Mouse (Mus musculus) neural tube, embryonic 13.5 days (tissue): ENCODE results near the gene Diexf. TPM values are rescaled to one million over a fixed set of nuclear protein-coding genes. Genes with fewer than 3 reads are reported as not detected.

Source experiments
- ATAC-seq: fragments of 200-750 bp; cut with Nextera tagmentation; 2 replicates; pipeline ENCODE4 v1.8.0; 2017; ENCODE audit warnings: low read depth, mild to moderate bottlenecking, moderate TSS enrichment, moderate library complexity
- H3K27ac ChIP-seq: fragments of 300-500 bp; sonication (generic); replicated peaks from 2 replicates; pipeline ENCODE4 v1.5.1; 2015; ENCODE audit warnings: moderate library complexity, mild to moderate bottlenecking, inconsistent platforms
- H3K27me3 ChIP-seq: fragments of 300-500 bp; sonication (generic); 2 replicates; pipeline ENCODE4 v1.6.1; 2015; ENCODE audit warnings: mild to moderate bottlenecking, inconsistent platforms
- H3K36me3 ChIP-seq: fragments of 300-500 bp; sonication (generic); 2 replicates; pipeline ENCODE4 v1.6.1; 2015; ENCODE audit warnings: mild to moderate bottlenecking, inconsistent platforms
- H3K4me1 ChIP-seq: fragments of 300-500 bp; sonication (generic); replicated peaks from 2 replicates; pipeline ENCODE4 v1.6.1; 2015; ENCODE audit warnings: inconsistent platforms
- H3K4me2 ChIP-seq: fragments of 300-500 bp; sonication (generic); 2 replicates; pipeline ENCODE4 v1.6.1; 2015; ENCODE audit warnings: inconsistent platforms, mild to moderate bottlenecking, moderate library complexity
- H3K4me3 ChIP-seq: fragments of 300-500 bp; sonication (generic); 2 replicates; pipeline ENCODE4 v1.5.1; 2015; ENCODE audit warnings: mild to moderate bottlenecking, inconsistent platforms
- H3K9ac ChIP-seq: fragments of 300-500 bp; sonication (generic); 2 replicates; pipeline ENCODE4 v1.6.1; 2015; ENCODE audit warnings: moderate library complexity, mild to moderate bottlenecking, inconsistent platforms
- H3K9me3 ChIP-seq: fragments of 300-500 bp; sonication (generic); 2 replicates; pipeline ENCODE4 v1.6.1; 2016; ENCODE audit warnings: inconsistent platforms
- WGBS: fragments of 180-500 bp; shearing (Covaris S2); methylation state at CpG from one replicate; pipeline ENCODE4 v1.1.7; 2015; 5-methylcytosine and 5-hydroxymethylcytosine counted together
- polyA plus RNA-seq: library from polyadenylated mRNA; unstranded; fragments of >200 nt; fragmentation: Nextera tagmentation; extraction: Ambion mirVana; gene quantifications from 2 replicates; pipeline ENCODE4 v1.2.1, GENCODE M21; 2015

The Diexf gene
- 6.4 and 8.9 TPM in 2 replicates for polyA plus RNA-seq

GRCm38 (mm10) chr1:193129786-193130455, at the start of gene Diexf:
Diexf (minus strand) TSS chr1:193130272.
- Histone ChIP-seq H3K27me3 (no peaks in the 10 kb centered on the region; the same call in 1 of the 2 replicates), H3K9me3 (no peaks in the 10 kb centered on the region), H3K9ac (peak within 1 kb of the TSS; percentile 86), H3K4me2 (peak within 1 kb of the TSS; percentile 66), H3K27ac (peak within 1 kb of the TSS; percentile 76), H3K36me3 (peaks cover 23% of the 10 kb centered on the region), H3K4me1 (peaks cover 19% of the 10 kb centered on the region), H3K4me3 (peak within 1 kb of the TSS; percentile 96)
- ATAC-seq: peak; percentile 96
- under 1% methylated on average over 61 of the region's 61 CpGs for WGBS

GRCm38 (mm10) chr1:193174143-193174733, 44.2 kb upstream of the Diexf start:
- H3K4me2 ChIP-seq: peak overlapping the region; percentile 83
- no peaks in the 10 kb centered on the region for H3K27me3 ChIP-seq
- no peaks in the 10 kb centered on the region for H3K9me3 ChIP-seq
- no peak for ATAC-seq
- peaks cover 41% of the 10 kb centered on the region for H3K4me1 ChIP-seq
- H3K9ac ChIP-seq: peak overlapping the region; percentile 79; the same call in 1 of the 2 replicates
- 90% methylated on average over 13 of the region's 13 CpGs for WGBS
- peak overlapping the region; percentile 90 for H3K27ac ChIP-seq
- peak overlapping the region; percentile 72 for H3K4me3 ChIP-seq
- H3K36me3 ChIP-seq: no peaks in the 10 kb centered on the region

- Histone ChIP-seq H3K36me3 (no peaks in the 10 kb centered on the region), H3K4me1 (peaks cover 41% of the 10 kb centered on the region), H3K27me3 (no peaks in the 10 kb centered on the region), H3K27ac (peak overlapping the region; percentile 90), H3K9me3 (no peaks in the 10 kb centered on the region), H3K9ac (peak overlapping the region; percentile 79), H3K4me2 (peak overlapping the region; percentile 83), H3K4me3 (peak overlapping the region; percentile 72)
- ATAC-seq: peak; percentile 72
- WGBS: 21% methylated on average over 9 of the region's 9 CpGs
These were observed 43.7 kb upstream of the Diexf start for GRCm38 (mm10) chr1:193173810-193174129.

GRCm38 (mm10) chr1:193172991-193173809, 43.1 kb upstream of the Diexf start:
- Histone ChIP-seq H3K4me3 (peak overlapping the region; percentile 72), H3K9me3 (no peaks in the 10 kb centered on the region), H3K4me1 (peaks cover 41% of the 10 kb centered on the region), H3K9ac (peak overlapping the region; percentile 89), H3K36me3 (no peaks in the 10 kb centered on the region), H3K27ac (peak overlapping the region; percentile 90), H3K4me2 (peak overlapping the region; percentile 83), H3K27me3 (no peaks in the 10 kb centered on the region)
- peak; percentile 99 for ATAC-seq
- 2% methylated on average over 48 of the region's 48 CpGs for WGBS

- H3K27me3 ChIP-seq: no peaks in the 10 kb centered on the region
- H3K9me3 ChIP-seq: no peaks in the 10 kb centered on the region
- H3K4me2 ChIP-seq: no peak overlapping the region
- no peak overlapping the region for H3K4me3 ChIP-seq
- H3K36me3 ChIP-seq: no peaks in the 10 kb centered on the region
- H3K4me1 ChIP-seq: peaks cover 30% of the 10 kb centered on the region
- ATAC-seq: no peak
- no peak overlapping the region for H3K27ac ChIP-seq
- WGBS: 78% methylated on average over 2 of the region's 2 CpGs
- no peak overlapping the region for H3K9ac ChIP-seq
These were observed 39.8 kb upstream of the Diexf start for GRCm38 (mm10) chr1:193169856-193170255.

- ATAC-seq: no peak
- peaks cover 24% of the 10 kb centered on the region for H3K4me1 ChIP-seq
- no peak overlapping the region for H3K9ac ChIP-seq
- no peak overlapping the region for H3K4me3 ChIP-seq
- no peak overlapping the region for H3K27ac ChIP-seq
- no peaks in the 10 kb centered on the region for H3K36me3 ChIP-seq
- H3K27me3 ChIP-seq: no peaks in the 10 kb centered on the region
- no peak overlapping the region for H3K4me2 ChIP-seq
- 89% methylated on average over 7 of the region's 7 CpGs for WGBS
- H3K9me3 ChIP-seq: no peaks in the 10 kb centered on the region
These were observed 39.2 kb upstream of the Diexf start for GRCm38 (mm10) chr1:193169228-193169627.

- Histone ChIP-seq H3K4me3 (no peak within 1 kb of the TSS), H3K9me3 (no peaks in the 10 kb centered on the region), H3K27ac (no peak within 1 kb of the TSS), H3K9ac (no peak within 1 kb of the TSS), H3K36me3 (no peaks in the 10 kb centered on the region), H3K4me1 (peaks cover 18% of the 10 kb centered on the region), H3K4me2 (no peak within 1 kb of the TSS), H3K27me3 (no peaks in the 10 kb centered on the region)
- ATAC-seq: no peak
- 90% methylated on average over 3 of the region's 3 CpGs for WGBS
These were observed 37.7 kb upstream of the Diexf start, which contains the start of gene A130010J15Rik for GRCm38 (mm10) chr1:193167746-193168145. A130010J15Rik (plus strand) TSS chr1:193168046.

- H3K27ac ChIP-seq: no peak overlapping the region
- peaks cover 3% of the 10 kb centered on the region for H3K27me3 ChIP-seq
- no peak for ATAC-seq
- peak overlapping the region; percentile 14; the same call in 1 of the 2 replicates for H3K4me3 ChIP-seq
- WGBS: 17% methylated on average over 18 of the region's 18 CpGs
- H3K4me2 ChIP-seq: peak overlapping the region; percentile 45
- no peaks in the 10 kb centered on the region for H3K9me3 ChIP-seq
- H3K4me1 ChIP-seq: peaks cover 9% of the 10 kb centered on the region; the same call in 1 of the 2 replicates
- no peaks in the 10 kb centered on the region for H3K36me3 ChIP-seq
- no peak overlapping the region for H3K9ac ChIP-seq
These were observed 30.4 kb upstream of the Diexf start for GRCm38 (mm10) chr1:193160317-193161032.

GRCm38 (mm10) chr1:193159613-193160012, 29.5 kb upstream of the Diexf start:
- no peak overlapping the region for H3K4me3 ChIP-seq
- WGBS: 44% methylated on average over 1 of the region's 1 CpGs
- H3K27me3 ChIP-seq: peaks cover 12% of the 10 kb centered on the region
- no peaks in the 10 kb centered on the region for H3K36me3 ChIP-seq
- no peak overlapping the region for H3K9ac ChIP-seq
- no peak overlapping the region for H3K27ac ChIP-seq
- no peak overlapping the region for H3K4me2 ChIP-seq
- ATAC-seq: no peak
- peaks cover 9% of the 10 kb centered on the region; the same call in 1 of the 2 replicates for H3K4me1 ChIP-seq
- H3K9me3 ChIP-seq: no peaks in the 10 kb centered on the region

- peaks cover 17% of the 10 kb centered on the region for H3K27me3 ChIP-seq
- H3K36me3 ChIP-seq: no peaks in the 10 kb centered on the region
- H3K4me1 ChIP-seq: peaks cover 9% of the 10 kb centered on the region; the same call in 1 of the 2 replicates
- ATAC-seq: no peak
- H3K27ac ChIP-seq: no peak overlapping the region
- H3K9ac ChIP-seq: no peak overlapping the region
- H3K4me2 ChIP-seq: no peak overlapping the region
- no peaks in the 10 kb centered on the region for H3K9me3 ChIP-seq
- H3K4me3 ChIP-seq: no peak overlapping the region
- WGBS: 60% methylated on average over 3 of the region's 3 CpGs
These were observed 29.1 kb upstream of the Diexf start for GRCm38 (mm10) chr1:193159163-193159562.

- H3K9me3 ChIP-seq: no peaks in the 10 kb centered on the region
- H3K36me3 ChIP-seq: no peaks in the 10 kb centered on the region
- 73% methylated on average over 8 of the region's 8 CpGs for WGBS
- no peak overlapping the region for H3K9ac ChIP-seq
- H3K4me1 ChIP-seq: peaks cover 18% of the 10 kb centered on the region
- H3K27ac ChIP-seq: no peak overlapping the region
- H3K4me3 ChIP-seq: no peak overlapping the region
- H3K4me2 ChIP-seq: no peak overlapping the region
- H3K27me3 ChIP-seq: peaks cover 37% of the 10 kb centered on the region
- no peak for ATAC-seq
These were observed 27.0 kb upstream of the Diexf start for GRCm38 (mm10) chr1:193157111-193157492.
